Mouse (Mus musculus) regulatory T cell (primary cell): ENCODE measurements around the gene Gm49601.

Experiments
- in situ Hi-C: fragments of 300-600 bp; cut with MboI, MseI; formaldehyde crosslinking; loops from one replicate; pipeline ENCODE4 v1.15.1; 2025; ENCODE audit warnings: high pct_unique_total_duplicates

The Gm49601 gene

DNA sequence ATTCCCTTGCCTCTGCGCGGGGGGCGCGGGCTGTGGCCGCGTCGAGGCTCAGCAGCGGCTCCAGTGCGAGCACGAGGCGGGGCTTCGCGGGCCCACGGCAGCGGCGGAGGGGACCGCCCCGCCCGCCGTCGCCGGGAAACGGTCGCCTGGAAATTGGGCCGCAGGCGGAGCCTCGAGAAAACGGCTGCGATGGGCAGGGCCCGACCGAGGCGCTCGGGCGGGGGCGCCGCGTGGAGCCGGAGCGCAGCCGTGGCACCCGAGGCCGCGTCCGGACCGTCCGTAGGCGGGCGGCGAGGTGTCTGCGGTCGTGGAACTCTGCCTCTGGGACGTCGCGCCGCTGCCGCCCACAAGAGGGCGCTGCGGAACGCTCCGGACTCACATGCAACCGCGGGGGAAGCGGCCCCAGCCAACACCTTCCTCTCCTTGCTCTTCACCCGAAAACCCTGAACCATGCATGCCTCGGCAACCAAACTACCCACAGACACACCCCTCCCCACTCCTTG lies at the start of gene Gm49601:
Gm49601 (minus strand) TSS at position 52 of the 503 bp plus-strand sequence.
- in situ Hi-C loops, result no loop called here

DNA sequence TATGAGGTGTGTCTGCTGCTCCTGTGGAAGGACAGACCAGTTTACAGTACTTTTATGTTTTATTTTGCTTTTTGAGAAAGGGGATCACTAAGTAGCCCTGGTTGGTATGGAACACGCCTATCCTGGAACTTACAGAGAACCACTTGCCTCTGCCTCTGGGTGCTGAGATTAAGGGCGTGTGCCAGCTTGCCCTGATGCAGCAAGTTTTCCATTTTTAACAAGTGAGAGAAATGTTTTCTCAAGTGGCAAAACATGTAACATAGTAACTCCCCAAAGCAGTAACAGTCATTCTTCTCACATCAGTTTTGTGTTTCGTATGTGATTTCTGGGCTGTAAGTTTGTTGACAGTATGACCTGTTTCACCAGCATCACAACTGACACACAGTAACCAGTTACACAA lies 46.8 kb upstream of the Gm49601 start:
- in situ Hi-C loops, result no loop called here

DNA sequence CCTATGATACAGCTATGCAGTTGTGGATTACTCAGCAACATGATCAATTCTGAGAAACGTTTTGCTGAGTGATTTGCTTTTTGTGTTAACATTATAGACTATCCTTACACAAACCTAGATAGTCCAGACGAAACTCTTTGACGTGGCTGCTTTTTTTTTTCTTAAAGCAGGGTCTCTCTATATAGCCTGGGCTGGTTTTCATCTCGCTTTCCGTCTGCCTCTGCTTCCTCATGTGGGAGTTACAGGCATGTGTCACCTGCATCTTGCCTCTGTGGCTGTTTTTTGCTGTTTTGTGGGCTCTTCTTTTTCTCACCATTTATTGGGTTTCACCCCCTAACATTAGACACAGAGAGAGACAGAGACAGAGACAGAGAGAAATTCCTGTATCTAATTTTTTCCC lies 45.8 kb upstream of the Gm49601 start:
- in situ Hi-C loops, result no loop called here

DNA sequence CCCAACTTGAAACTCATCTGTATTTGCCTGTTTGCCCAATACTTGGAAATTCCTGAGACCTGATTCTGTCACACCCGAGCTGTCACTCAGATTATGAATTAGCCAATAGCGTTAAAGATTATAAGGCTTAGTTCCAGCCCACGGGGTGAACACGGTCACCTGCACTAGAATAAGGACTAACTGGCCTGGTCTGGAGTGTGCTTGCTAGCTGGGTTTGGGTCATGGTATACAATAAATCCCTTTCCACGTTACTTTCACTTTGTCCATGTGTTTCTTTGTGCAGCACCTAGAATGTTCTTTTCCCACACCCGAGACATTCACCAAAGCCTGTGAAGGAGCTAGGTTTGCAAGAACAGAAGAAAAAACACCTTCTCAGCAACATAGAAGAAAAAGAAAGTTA lies 43.7 kb upstream of the Gm49601 start:
- in situ Hi-C loops, result no loop called here

DNA sequence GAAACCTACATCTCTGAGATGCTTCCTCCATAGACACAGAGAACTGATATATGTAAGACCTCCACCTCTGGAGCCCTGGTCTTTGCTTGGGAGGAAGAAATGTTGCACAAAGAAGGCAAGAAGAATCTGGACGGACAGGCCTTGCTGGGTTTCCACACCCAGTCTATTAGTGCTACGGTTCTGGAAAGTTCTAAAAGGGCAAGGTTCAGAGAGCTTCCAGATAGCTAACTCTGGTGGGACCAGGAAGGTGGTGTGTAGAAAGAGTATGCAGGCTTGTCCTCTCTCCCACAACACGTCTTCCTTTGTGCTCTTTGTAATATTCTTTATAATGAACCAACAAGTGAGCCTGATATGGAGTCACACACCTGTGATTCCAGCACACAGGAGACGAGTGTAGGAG lies 32.4 kb upstream of the Gm49601 start:
- in situ Hi-C loops, result no loop called here

DNA sequence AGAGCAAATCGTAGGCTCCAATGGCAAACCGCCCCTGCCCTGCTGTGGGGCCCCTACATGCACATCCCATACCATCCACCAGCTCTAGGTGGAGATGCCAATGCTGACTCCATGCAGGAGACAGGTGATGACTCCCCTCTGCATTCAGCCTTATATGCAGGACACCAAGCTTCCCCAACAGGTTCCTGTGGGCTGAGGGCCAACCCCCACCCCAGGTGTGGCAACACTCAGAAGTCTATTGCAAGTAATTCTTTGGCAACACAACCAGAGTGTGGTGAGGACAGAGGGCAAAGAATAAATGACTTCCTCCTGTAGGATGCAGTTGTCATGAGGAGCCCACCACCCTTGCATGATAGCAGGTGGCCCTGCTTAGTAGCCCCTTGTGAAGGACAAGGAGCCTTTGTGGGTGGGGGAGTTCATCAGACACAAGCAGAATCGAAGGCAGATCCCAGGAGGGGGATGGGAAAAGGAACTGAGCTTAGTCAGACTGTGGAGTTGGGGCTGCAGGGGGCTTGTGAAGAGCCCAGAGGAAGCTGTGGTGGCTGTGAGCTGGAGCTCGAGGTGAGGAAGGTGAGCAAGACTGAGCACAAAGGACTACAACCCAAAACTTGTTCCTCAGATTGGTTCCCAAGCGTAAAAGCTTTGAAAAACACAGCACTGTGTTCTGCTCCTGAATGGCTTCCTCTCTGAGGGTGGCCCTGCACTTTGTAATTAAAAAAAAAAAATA lies 29.3 kb upstream of the Gm49601 start:
- in situ Hi-C loops, result no loop called here

DNA sequence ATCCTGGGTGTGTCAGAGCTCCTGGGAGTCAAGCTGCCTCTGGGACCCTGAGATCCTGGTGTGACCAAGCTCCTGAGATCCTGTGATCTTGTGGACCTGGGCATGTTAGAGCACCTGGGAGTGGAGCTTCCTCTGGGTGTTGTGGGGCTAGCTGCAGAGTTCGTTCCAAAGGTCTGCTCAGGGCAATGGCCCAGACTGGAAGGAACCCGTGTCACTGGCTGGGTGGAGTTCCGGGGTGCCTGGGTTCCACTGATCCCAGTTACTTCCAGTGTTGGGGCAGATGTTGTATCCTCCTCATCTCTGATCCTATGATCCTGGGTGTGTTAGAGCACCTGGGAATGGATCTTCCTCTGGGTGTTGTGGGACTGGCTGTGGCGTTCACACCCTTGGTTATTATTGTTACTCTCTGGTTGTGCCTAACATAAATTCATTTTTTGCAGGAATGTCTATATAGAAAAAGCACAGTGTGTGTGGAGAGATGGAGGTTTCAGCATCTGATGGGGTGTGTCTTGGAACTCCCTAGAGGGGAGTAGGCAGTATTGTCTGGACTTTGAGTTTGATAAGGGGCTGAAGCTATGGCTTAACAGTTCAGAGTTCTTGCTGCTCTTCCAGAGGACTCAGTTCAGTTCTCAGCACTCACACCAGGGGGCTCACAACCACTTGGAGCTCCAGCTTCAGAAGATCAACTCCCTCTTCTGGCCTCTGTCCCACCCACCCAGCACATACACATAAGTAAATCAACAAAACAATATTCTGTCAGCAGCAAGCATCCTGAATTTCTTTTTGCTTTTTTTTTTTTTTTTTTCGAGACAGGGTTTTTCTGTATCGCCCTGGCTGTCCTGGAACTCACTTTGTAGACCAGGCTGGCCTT lies 27.3 kb upstream of the Gm49601 start:
- in situ Hi-C loops, result no loop called here

DNA sequence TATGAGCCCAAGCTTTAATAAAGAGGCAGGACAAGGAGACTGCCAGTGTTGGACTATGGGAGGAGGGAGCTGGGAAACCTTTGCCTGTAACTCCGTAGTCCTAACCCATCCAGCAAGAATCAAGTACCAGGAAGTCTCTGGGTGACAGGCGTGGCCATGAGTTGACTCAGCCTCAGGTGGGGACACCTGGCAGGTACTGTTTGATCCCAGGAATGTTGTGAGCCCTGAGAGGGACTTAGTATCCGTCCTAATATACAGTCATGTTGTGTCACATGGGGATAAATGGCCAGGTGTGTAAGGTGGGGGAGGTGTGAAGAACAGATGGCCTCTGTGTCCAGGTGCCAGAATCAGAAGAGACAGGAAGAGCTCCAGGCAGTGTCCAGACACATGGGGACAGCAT lies 22.9 kb upstream of the Gm49601 start:
- in situ Hi-C loops, result no loop called here

DNA sequence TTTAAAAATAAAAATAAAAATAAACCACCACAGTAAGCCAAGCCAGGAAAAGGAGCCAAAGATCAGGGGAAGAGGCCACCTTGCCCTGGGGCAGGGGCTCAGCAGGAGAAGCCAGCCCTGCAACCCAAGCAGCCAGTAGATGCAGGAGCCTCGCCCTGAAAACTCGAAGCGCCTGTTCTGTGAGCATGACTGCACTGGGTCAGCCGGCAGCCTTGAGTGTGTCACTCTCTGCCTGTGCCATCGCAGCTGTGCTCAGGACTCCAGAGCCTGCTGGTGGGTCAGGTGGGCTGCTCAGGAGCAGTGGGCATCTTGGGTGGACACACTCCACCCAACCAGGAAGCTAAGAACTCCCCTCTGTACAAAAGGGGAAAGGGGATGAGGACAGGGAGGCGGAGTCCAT lies 19.1 kb upstream of the Gm49601 start:
- in situ Hi-C loops, result no loop called here

DNA sequence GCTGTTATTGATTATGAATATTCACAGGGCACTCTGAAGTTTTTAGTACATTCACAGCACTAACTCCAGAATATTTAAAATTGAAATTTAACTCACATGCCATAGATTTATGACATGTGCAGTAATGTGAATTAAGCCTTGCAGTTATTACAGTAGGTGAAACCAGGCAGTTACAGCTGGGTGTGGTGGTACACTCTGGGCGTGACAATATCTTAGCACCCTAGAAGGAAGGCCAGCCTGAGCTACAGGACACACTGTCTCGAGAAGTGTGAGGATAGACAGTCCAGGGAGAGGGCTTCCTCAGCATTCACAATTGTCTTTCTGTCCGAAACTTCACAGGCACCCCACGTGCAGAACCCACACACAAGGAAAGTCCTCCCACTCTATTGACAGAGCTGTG lies 18.3 kb upstream of the Gm49601 start:
- in situ Hi-C loops, result no loop called here

DNA sequence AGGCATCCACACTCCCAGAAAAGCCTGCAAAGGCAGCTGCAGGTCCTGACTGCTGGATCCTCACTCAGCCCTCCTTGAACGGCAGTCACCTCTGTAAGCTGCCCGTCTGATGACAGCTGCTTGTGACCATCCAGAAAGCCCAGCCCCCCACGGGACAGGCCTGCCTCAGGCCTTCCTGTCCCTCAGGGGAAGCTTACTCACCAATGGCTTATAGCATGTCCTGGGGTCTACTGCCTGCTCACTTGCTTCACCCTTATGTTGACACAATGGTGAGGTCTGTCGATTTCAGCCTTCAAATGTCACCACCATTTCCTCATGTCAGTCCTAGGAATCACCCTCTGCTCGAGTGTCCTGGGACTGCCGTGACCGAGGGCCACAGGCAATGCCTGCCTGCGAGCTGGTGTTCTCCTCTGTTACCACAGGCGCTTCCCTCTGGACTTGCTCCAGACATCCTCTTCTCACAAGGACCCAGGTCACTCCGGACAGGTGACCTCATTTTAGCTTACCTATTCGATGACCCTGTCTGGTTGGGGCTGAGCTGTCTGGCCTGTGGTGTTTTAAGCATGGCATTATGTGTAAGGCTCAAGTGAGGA lies 17.3 kb upstream of the Gm49601 start:
- in situ Hi-C loops, result no loop called here

DNA sequence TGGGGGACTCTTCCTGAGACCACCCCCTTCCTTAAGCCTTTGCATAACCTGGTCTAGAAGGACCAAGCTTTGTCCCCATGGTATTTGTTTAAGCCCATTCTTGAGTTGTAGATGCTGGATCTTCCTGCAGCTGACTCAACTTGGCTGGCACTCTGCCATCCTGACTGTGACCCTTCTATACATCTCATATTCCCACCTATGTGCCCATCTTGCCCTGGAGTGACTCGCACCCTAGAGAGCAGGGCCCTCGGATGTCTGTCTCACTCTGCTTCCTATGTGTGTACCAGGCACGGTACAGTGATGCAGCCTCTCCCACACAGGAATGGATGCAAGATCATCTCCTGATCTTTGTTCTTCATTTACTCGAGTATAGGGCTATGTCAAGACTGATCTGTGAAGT lies 16.7 kb upstream of the Gm49601 start:
- in situ Hi-C loops, result no loop called here

DNA sequence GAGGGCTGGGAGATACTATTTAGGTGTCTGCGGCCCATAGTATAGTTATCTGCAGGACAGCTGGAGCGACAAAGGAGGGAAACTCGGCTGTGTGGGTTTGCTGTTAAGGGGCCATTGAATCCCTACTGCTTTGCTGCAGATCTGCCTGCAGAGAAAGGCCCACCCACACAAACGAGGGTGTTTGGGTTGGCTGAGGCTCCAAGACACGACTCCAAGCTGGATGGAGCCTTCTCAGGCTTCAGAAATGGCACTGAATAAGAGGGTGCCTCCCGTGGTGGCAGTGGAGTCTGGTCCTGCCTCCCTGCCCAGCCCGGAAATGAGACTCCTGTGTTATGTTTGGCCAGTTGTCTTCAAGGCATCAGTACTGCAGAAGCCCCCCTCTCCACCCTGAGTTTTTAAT lies 16.1 kb upstream of the Gm49601 start:
- in situ Hi-C loops, result no loop called here

DNA sequence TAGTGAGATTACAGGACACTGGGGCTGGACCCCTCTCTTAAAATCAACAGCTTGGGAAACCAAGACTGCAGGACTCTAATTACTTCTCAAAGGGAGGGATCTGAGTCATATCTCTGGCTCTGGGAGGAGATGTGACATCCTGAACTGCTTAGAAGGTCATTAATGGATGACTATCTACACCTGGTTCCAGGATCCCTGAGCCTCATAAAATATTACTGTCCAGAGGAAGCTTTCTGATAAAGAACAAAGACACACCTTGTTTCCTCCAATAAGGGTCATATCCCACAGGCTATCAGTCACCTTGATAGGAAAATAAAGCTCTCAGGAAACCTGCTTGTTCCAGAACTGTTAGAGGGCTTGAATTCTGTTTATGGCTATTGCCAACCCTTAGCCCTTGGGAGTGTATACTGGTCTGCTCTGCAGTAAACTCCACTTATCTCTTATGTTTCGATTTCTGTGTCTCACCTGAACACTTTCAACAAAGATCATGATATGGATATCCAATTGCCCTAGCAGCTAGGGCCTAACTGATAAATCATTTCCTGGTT lies 13.2 kb upstream of the Gm49601 start:
- in situ Hi-C loops, result no loop called here

DNA sequence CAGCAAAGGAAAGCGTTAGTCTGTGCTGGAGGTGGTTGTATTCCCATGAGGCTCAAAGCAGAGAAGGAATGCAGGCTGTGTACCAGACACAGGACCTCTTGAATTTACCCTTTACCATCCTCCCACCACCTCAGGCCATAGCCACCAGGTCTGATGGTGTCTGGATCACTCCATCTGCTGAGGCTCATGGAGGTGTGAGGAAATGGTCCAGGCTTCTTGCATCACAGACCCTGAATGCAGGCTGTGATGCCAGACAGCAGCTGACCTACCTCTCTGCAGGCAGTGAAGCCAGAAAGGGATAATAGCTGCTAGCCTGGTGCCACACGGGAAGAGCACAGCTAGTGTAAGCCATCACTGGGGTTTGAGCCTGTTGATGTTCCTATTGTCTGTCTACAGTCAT lies 12.2 kb upstream of the Gm49601 start:
- in situ Hi-C loops, result no loop called here

DNA sequence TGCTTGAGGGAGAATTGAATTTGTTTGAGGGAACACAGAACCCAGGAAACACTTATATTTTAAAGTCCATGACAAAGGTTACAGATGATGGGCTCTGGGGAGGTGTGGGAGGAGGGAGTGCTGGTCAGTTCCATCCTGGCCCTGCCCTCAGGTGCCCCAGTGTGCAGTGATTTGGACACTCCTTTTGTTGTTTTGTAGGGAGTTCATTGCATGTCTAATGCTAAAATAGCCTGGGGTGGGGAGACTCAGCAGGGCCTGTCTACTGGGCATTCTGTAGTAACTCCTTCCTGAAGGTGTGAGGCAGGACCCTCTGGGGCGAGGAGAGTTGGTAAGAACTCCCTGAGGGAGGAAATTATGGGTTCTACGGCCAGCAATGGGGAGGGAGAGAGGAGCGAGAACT lies 10.6 kb upstream of the Gm49601 start:
- in situ Hi-C loops, result no loop called here

DNA sequence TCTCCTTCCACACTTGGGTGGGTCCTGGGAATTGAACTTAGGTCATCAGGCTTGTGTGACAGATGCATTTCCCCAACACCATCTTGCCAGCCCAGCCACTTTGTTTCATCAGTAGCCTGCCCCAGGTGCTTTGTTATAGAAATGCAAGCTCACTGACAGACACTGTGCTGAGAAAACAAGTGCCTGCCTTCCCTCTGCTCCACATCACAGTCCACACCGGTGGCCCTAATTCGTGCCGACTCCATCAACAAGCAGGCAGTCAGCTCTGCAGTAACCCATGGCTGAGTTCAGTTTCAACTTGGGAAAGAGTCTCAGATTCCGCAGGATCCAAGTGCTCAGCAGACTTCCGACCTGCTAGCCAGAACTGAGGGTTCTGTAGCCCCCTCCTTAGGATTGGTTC lies 10.2 kb upstream of the Gm49601 start:
- in situ Hi-C loops, result no loop called here

DNA sequence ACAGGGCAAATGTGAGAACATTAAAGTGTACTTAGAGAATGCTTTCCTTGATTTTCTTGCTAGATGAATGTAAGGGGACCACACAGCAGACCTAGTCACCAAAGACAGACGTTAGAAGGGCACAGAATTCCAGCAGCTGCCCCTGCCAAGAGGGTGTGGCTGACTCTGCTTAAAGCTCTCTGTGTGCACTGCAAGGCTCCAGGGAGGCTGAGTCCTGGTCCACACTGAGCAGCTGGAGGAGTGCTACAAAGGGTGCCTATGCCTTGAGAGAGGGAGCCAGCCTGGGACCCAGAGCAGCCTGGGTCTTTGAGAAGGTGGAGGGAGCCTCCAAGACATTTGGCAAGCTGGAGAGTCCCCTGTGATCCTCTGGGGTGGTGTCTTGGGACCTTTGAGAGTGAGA lies 7.1 kb upstream of the Gm49601 start:
- in situ Hi-C loops, result no loop called here

DNA sequence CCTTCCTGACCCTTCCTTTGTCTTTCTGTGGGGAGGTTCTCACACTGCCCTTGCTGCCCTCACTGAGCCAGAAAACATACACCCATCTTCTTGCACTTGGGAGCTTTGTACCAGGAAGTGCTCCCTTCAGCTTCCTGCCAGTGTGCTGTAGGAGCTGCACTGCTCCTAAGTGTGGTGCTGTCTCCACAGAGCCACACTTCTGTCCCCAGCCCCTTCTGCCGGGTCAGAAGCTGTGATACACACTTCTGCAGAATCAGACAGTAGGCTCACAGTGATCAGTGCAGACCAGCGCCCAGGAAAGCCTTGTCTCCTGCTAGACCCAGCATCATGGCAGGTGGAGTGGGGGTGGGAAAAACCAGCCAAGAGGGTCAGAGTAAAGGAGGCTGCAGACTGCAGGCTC lies 6.6 kb upstream of the Gm49601 start:
- in situ Hi-C loops, result no loop called here

DNA sequence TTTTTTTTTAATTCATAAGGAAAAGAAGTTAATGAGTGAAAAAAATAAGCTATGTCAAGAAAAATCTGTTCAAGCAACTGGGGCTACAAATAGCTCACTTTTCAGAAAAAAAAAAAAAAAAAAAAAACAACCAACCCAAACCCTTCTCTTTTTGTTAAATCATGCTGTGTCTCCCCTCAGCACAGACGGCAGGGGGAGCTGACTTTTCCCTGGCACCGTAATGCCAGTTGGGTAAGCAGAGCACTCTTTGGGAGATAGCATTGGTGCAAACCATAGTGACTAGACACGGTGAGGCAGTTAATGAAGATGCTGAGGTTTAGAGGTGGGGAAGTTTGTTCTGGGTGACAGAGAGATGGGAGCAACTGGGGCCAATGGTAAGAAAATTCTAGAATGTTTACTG lies 5.8 kb upstream of the Gm49601 start:
- in situ Hi-C loops, result no loop called here

DNA sequence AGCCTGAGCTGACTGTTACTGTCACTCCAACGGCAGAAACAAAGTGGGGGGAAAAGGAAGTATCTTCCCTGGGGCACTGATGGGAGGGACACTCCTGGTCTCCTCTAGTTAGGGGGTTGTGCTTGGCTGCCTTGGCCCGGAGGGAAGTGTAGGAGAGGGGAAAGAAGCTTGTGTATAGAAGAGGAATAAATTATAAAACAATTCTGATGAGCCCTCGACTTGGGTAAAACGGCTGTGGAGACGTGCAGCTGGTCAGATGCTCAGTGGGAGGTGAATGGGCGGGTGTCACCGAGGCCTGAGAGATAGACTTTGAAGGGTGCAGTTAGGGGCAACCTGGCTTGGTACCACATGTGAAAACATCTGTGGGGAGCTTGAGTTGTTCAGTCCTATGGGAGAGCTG lies 4.9 kb upstream of the Gm49601 start:
- in situ Hi-C loops, result no loop called here

DNA sequence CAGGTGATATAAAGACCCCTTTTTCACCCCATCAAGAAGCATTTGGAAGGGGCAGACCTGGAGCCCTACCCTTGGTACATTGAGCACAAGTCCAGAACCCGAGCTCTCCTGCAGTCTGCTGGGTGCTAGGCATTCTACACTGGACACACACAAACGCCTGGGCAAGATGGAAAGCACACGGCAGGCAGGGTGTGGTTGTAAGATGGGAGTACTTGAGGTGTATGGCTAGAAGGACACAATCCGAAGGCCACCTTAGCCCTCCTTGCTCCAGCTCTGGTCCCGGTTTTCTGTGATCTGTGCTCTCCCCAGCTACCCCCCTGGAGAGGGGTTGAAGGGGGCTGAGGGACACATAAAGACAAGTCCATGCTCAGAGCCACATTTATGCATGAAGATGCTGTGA lies 4.1 kb upstream of the Gm49601 start:
- in situ Hi-C loops, result no loop called here
